Mouse (Mus musculus): ENCODE measurements around the gene Mrps2. TPM values are rescaled to one million over a fixed set of nuclear protein-coding genes. Genes with fewer than 3 reads are reported as not detected.
"Not testable (repeated sequence)": the region's sequence is repeated elsewhere in the genome, so short reads cannot be mapped to it uniquely, and the experiment has no call there.

Gene Mrps2
- polyA plus RNA-seq, 1 experiment, result 71.5 TPM

GRCm38 (mm10) chr2:28497561-28497960 lies 29.7 kb downstream of the Mrps2 start:
- H3K4me3 ChIP-seq (ENCODE audit: insufficient read depth, low read depth, low read length), result peak overlapping the region; percentile 41; the same call in 1 of the 2 replicates

GRCm38 (mm10) chr2:28498431-28498830 lies 30.6 kb downstream of the Mrps2 start:
- Histone ChIP-seq H3K4me3 (ENCODE audit: insufficient read depth, low read depth, low read length) (no peak overlapping the region), H3K27ac (replicated peaks; ENCODE audit: low read depth, low read length) (no peak overlapping the region), H3K4me1 (ENCODE audit: control insufficient read depth, insufficient read depth, insufficient read length, low read length) (no peaks in the 10 kb centered on the region)

More at GRCm38 (mm10) chr2:28497561-28497960, 29.7 kb downstream of the Mrps2 start:
- no peak overlapping the region for H3K27ac ChIP-seq (replicated peaks; ENCODE audit: low read depth, low read length)
- no peaks in the 10 kb centered on the region for H3K4me1 ChIP-seq (ENCODE audit: control insufficient read depth, insufficient read depth, insufficient read length, low read length)

- Histone ChIP-seq H3K4me1 (ENCODE audit: control insufficient read depth, insufficient read depth, insufficient read length, low read length) (no peaks in the 10 kb centered on the region), H3K27ac (replicated peaks; ENCODE audit: low read depth, low read length) (no peak overlapping the region), H3K4me3 (ENCODE audit: insufficient read depth, low read depth, low read length) (no peak overlapping the region)
These were observed 35.1 kb downstream of the Mrps2 start for GRCm38 (mm10) chr2:28502987-28503386.

- Histone ChIP-seq H3K4me3 (ENCODE audit: insufficient read depth, low read depth, low read length) (no peak overlapping the region), H3K27ac (replicated peaks; ENCODE audit: low read depth, low read length) (no peak overlapping the region), H3K4me1 (ENCODE audit: control insufficient read depth, insufficient read depth, insufficient read length, low read length) (no peaks in the 10 kb centered on the region)
These were observed 36.8 kb downstream of the Mrps2 start for GRCm38 (mm10) chr2:28504676-28505075.

GRCm38 (mm10) chr2:28505795-28506194 lies 37.9 kb downstream of the Mrps2 start, which contains the start of gene Gm10134:
Gene Gm10134 (plus strand): TSS chr2:28506095.
- Histone ChIP-seq H3K4me3 (ENCODE audit: insufficient read depth, low read depth, low read length) (no peak within 1 kb of the TSS), H3K4me1 (ENCODE audit: control insufficient read depth, insufficient read depth, insufficient read length, low read length) (no peaks in the 10 kb centered on the region), H3K27ac (replicated peaks; ENCODE audit: low read depth, low read length) (no peak within 1 kb of the TSS)

GRCm38 (mm10) chr2:28506291-28506690 lies 38.4 kb downstream of the Mrps2 start:
- H3K4me1 ChIP-seq (ENCODE audit: control insufficient read depth, insufficient read depth, insufficient read length, low read length), result no peaks in the 10 kb centered on the region
- no peak overlapping the region for H3K4me3 ChIP-seq (ENCODE audit: insufficient read depth, low read depth, low read length)
- H3K27ac ChIP-seq (replicated peaks; ENCODE audit: low read depth, low read length), result no peak overlapping the region

GRCm38 (mm10) chr2:28511600-28511999 lies 43.7 kb downstream of the Mrps2 start:
- not testable (repeated sequence) for H3K27ac ChIP-seq (replicated peaks; ENCODE audit: low read depth, low read length); H3K4me1 ChIP-seq (ENCODE audit: control insufficient read depth, insufficient read depth, insufficient read length, low read length); H3K4me3 ChIP-seq (ENCODE audit: insufficient read depth, low read depth, low read length)

GRCm38 (mm10) chr2:28512798-28513401 lies 45.0 kb downstream of the Mrps2 start, which contains the start of gene Ralgds:
Gene Ralgds (plus strand): TSS chr2:28513125.
- peaks cover 5% of the 10 kb centered on the region for H3K4me1 ChIP-seq (ENCODE audit: control insufficient read depth, insufficient read depth, insufficient read length, low read length)
- no peak within 1 kb of the TSS for H3K27ac ChIP-seq (replicated peaks; ENCODE audit: low read depth, low read length)
- peak within 1 kb of the TSS; percentile 54 for H3K4me3 ChIP-seq (ENCODE audit: insufficient read depth, low read depth, low read length)

GRCm38 (mm10) chr2:28513431-28514370 lies 45.8 kb downstream of the Mrps2 start:
- no peak overlapping the region for H3K27ac ChIP-seq (replicated peaks; ENCODE audit: low read depth, low read length)
- H3K4me1 ChIP-seq (ENCODE audit: control insufficient read depth, insufficient read depth, insufficient read length, low read length), result peaks cover 5% of the 10 kb centered on the region
- H3K4me3 ChIP-seq (ENCODE audit: insufficient read depth, low read depth, low read length), result peak overlapping the region; percentile 54

- no peak overlapping the region for H3K27ac ChIP-seq (replicated peaks; ENCODE audit: low read depth, low read length)
- H3K4me1 ChIP-seq (ENCODE audit: control insufficient read depth, insufficient read depth, insufficient read length, low read length), result peaks cover 5% of the 10 kb centered on the region
- no peak overlapping the region for H3K4me3 ChIP-seq (ENCODE audit: insufficient read depth, low read depth, low read length)
These were observed 46.6 kb downstream of the Mrps2 start for GRCm38 (mm10) chr2:28514489-28514888.

- Histone ChIP-seq H3K4me3 (ENCODE audit: insufficient read depth, low read depth, low read length) (no peak overlapping the region), H3K4me1 (ENCODE audit: control insufficient read depth, insufficient read depth, insufficient read length, low read length) (peaks cover 15% of the 10 kb centered on the region), H3K27ac (replicated peaks; ENCODE audit: low read depth, low read length) (no peak overlapping the region)
These were observed 49.5 kb downstream of the Mrps2 start for GRCm38 (mm10) chr2:28517206-28517909.

- H3K4me1 ChIP-seq (ENCODE audit: control insufficient read depth, insufficient read depth, insufficient read length, low read length), result peaks cover 17% of the 10 kb centered on the region
- H3K27ac ChIP-seq (replicated peaks; ENCODE audit: low read depth, low read length), result no peak overlapping the region
- H3K4me3 ChIP-seq (ENCODE audit: insufficient read depth, low read depth, low read length), result no peak overlapping the region
These were observed 50.4 kb downstream of the Mrps2 start for GRCm38 (mm10) chr2:28518231-28518630.

GRCm38 (mm10) chr2:28520581-28520980 lies 52.7 kb downstream of the Mrps2 start:
- H3K4me3 ChIP-seq (ENCODE audit: insufficient read depth, low read depth, low read length), result no peak overlapping the region
- H3K4me1 ChIP-seq (ENCODE audit: control insufficient read depth, insufficient read depth, insufficient read length, low read length), result peaks cover 30% of the 10 kb centered on the region
- H3K27ac ChIP-seq (replicated peaks; ENCODE audit: low read depth, low read length), result no peak overlapping the region
